Mouse (Mus musculus) forebrain, embryonic 12.5 days (tissue): ENCODE measurements at regions not wholly inside any gene's neighbourhood (a gene's known extent, or its start where the extent isn't known, plus 50 kb on each side); places are given as distances from the start of the nearest gene placed in this dataset.

Source experiments
- ATAC-seq: fragments of 200-750 bp; cut with Nextera tagmentation; 2 replicates; pipeline ENCODE4 v1.8.0; 2017; ENCODE audit warnings: moderate TSS enrichment; ENCODE audit not compliant: low FRiP score
- H3K27ac ChIP-seq: fragments of 300-500 bp; sonication (generic); 2 replicates; pipeline ENCODE4 v1.5.1; 2016; ENCODE audit warnings: mild to moderate bottlenecking
- H3K27me3 ChIP-seq: fragments of 300-500 bp; sonication (generic); 2 replicates; pipeline ENCODE4 v1.6.1; 2016; ENCODE audit warnings: mild to moderate bottlenecking
- H3K36me3 ChIP-seq: fragments of 300-500 bp; sonication (generic); replicated peaks from 2 replicates; pipeline ENCODE4 v1.6.1; 2016; ENCODE audit warnings: mild to moderate bottlenecking
- H3K4me1 ChIP-seq: fragments of 300-500 bp; sonication (generic); 2 replicates; pipeline ENCODE4 v1.6.1; 2016
- H3K4me2 ChIP-seq: fragments of 300-500 bp; sonication (generic); 2 replicates; pipeline ENCODE4 v1.6.1; 2016; ENCODE audit warnings: mild to moderate bottlenecking, moderate library complexity
- H3K4me3 ChIP-seq: fragments of 300-500 bp; sonication (generic); replicated peaks from 2 replicates; pipeline ENCODE4 v1.5.1; 2016; ENCODE audit warnings: mild to moderate bottlenecking
- H3K9ac ChIP-seq: fragments of 300-500 bp; sonication (generic); 2 replicates; pipeline ENCODE4 v1.6.1; 2016; ENCODE audit warnings: mild to moderate bottlenecking
- H3K9me3 ChIP-seq: fragments of 300-500 bp; sonication (generic); 2 replicates; pipeline ENCODE4 v1.6.1; 2016
- WGBS: fragments of 180-500 bp; shearing (Covaris S2); methylation state at CpG from one replicate; pipeline ENCODE4 v1.1.7; 2016; 5-methylcytosine and 5-hydroxymethylcytosine counted together

DNA sequence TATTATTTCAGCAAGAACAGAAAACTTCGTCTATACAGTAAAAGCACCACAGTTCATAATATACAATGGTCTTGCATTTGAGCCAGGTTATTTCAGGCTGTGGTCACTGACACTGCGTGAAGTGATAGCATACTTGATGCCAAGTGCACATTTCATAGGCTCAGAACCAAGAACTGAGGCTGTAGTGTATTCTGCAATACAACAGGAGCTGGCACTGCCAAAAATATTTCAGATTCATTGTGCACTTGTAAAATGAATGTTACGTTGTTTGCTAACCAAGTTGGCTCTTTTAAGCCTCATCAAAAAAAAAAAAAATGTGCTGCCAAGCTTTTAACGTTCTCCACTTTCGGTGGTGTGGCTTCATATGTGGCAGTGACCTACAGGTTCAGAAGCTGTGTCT lies 261.4 kb upstream of the Gm11146 start:
- Histone ChIP-seq H3K4me3 (no peak overlapping the region), H3K9ac (no peak overlapping the region), H3K9me3 (no peaks in the 10 kb centered on the region), H3K27ac (no peak overlapping the region), H3K27me3 (no peaks in the 10 kb centered on the region), H3K36me3 (no peaks in the 10 kb centered on the region), H3K4me1 (no peaks in the 10 kb centered on the region), H3K4me2 (no peak overlapping the region)
- ATAC-seq: no peak
- WGBS: 89% methylated on average over 5 of the region's 5 CpGs

DNA sequence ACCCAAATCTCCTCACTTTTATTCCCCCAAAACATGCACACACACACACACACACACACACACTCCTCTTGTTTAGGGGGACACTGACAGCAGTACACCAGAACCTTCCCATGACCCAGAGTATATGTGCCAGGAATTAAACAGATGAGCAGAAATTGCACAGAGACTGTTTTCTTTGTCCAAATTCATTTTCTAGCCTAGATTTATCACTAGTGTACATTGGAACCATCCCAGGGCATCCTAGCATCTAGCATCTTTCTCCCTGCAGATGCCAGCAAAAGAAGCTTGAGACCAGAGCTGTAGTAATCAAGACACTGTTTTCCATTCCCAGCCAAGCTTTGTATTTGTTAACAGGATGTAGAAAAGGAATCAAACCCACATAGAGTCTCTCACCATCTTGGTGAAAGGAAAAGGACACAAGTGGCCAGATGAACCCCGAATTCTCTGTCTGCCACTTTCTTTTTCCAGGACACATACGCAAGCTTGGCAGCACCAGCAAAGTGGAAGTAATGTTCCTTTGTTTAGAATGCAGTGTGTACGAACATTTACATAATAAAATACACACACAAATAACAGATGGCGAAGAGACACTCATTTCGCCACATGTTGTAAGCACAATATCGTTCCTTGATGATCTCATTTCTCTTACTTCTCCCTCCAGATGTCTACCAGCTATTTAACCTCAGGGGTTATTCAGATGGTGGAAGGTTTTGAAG lies 250.3 kb upstream of the Gm11146 start:
- Histone ChIP-seq H3K27ac (peak overlapping the region; percentile 85), H3K4me1 (peaks cover 4% of the 10 kb centered on the region; the same call in 1 of the 2 replicates), H3K9me3 (no peaks in the 10 kb centered on the region), H3K9ac (no peak overlapping the region), H3K36me3 (no peaks in the 10 kb centered on the region), H3K27me3 (no peaks in the 10 kb centered on the region), H3K4me3 (no peak overlapping the region), H3K4me2 (0 out of 2 replicates have a peak overlapping the region, but pooled peaks have one; percentile 4)
- WGBS: 32% methylated on average over 6 of the region's 6 CpGs
- ATAC-seq: peak; percentile 74; the same call in 1 of the 2 replicates

DNA sequence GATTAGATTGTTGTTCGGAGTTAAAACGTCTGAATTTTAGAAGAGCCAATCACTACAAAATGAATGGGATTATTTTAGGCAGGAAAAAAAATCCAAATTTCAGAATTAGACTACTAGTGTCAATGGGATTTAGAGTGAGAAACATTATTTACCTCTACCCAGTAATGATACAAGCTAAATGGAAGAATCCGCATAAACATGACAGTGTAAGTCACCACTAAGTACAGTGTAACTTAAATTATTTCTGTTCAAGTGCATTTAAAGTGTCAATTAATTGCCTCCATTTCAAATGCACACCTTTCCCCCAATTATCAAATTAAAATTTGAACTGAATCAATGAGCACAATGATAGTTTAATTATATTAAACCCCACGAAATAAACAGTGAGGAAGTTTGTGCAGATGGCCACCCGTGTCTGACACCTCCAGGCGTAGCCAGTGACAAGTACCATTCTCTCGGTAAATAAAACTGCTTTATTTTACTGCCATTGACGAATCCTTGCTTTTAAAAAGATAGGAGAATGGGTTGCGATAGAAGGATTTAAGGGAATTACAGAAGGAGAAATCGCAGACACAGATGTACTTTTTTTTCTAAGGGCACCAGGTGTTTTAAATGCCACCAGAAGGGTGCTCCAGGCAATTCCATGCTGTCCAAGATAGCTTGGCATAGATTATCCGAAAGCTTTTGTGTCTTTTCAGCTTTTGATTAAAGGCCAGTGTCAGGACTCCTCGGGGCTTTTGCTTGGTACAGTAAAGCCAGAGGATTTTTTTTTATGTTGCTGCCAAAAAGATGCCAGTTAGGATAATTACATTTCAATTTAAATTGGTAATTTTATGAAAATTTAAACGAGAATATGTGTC lies 249.5 kb upstream of the Gm11146 start:
- Histone ChIP-seq H3K4me3 (no peak overlapping the region), H3K4me2 (no peak overlapping the region), H3K9ac (no peak overlapping the region), H3K4me1 (peaks cover 4% of the 10 kb centered on the region; the same call in 1 of the 2 replicates), H3K36me3 (no peaks in the 10 kb centered on the region), H3K9me3 (no peaks in the 10 kb centered on the region), H3K27ac (peak overlapping the region; percentile 85), H3K27me3 (no peaks in the 10 kb centered on the region)
- peak; percentile 85; the same call in 1 of the 2 replicates for ATAC-seq
- WGBS: 45% methylated on average over 13 of the region's 13 CpGs

DNA sequence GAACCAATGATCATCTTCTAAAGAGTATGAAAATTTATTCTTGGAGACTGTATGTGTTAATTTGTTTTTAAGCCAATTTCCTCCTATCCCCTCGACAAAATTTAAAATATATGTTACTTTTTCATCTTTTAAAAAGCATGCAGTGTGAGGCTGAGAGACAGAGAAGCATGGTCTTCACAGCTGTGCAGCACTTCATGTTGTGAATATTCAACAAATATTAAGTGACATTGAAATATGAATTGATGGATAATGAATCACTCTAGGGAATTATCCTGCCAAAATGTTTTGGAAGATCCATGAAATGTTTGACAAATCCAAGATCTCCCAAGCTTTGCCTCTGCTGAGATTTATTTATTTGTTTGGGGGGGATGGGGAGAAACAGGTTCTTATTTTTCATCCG lies 233.9 kb upstream of the Gm11146 start:
- no peaks in the 10 kb centered on the region for H3K4me1 ChIP-seq
- H3K27me3 ChIP-seq: no peaks in the 10 kb centered on the region

DNA sequence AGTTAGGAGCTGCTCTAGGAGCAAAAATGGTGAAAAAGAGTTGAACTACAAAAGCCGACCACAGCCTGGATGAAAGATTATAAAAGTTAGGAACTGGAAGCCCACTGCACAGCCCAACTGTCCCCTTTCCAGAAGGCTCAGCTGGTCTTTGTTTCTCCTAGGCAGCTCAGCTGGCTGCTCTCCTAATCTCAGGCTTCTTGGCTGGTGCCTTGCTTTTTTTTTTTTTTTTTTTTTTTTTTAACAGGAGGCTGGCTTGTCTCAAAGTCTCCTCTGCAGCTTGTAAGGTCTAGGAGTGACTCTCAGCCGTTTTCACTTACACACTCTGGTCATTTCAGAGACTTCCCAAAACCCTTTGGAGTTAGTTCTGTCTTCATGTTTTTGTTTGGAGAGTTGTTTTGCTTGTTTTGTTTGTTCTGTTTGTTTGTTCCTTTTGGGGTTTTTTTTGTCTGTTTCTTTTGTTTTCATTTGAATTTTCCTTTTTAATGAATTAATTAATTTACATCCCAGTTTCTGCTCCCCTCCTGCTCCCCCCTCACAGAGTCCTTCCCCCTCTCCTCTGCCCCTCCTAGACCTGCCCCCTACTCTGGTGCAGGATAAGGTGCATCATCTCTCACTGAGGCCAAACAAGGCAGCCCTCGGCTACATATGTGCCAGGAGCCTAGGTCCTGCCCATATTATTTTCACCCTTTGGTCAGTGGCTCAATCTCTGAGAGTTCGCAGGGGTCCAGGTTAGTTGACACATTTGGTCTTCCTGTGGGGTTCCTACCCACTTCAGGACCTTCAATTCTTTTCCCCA lies 225.6 kb upstream of the Gm11146 start:
- ATAC-seq: no peak
- WGBS: 69% methylated on average over 4 of the region's 4 CpGs
- Histone ChIP-seq H3K27ac (no peak overlapping the region), H3K27me3 (no peaks in the 10 kb centered on the region), H3K4me3 (no peak overlapping the region), H3K4me1 (no peaks in the 10 kb centered on the region), H3K36me3 (no peaks in the 10 kb centered on the region), H3K4me2 (no peak overlapping the region), H3K9ac (no peak overlapping the region), H3K9me3 (no peaks in the 10 kb centered on the region)

More for the DNA sequence above, 233.9 kb upstream of the Gm11146 start:
- Histone ChIP-seq H3K4me2 (no peak overlapping the region), H3K4me3 (no peak overlapping the region), H3K9ac (no peak overlapping the region), H3K27ac (no peak overlapping the region), H3K9me3 (no peaks in the 10 kb centered on the region), H3K36me3 (no peaks in the 10 kb centered on the region)
- 90% methylated on average over 2 of the region's 2 CpGs for WGBS
- no peak for ATAC-seq

DNA sequence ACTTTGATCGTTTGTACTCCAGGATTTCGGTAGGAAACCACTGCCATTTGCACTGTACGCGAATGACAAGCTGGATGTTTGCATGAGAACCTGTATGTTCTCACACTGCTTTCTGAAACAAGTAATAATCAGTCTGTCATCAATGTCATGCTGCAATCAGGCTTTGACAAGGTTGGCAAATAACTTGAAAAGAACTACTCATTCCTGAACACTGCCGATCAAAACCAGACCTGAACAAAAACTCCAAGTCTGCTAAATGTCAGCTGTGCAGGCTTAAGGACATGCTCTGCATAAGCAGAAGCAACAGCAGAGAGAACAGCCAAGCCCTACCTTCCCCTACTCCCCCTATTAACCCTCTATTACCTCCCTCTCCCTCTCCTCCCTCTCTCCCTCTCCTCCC lies 197.8 kb upstream of the Gm11146 start:
- no peak for ATAC-seq
- Histone ChIP-seq H3K4me3 (no peak overlapping the region), H3K27me3 (no peaks in the 10 kb centered on the region), H3K4me1 (no peaks in the 10 kb centered on the region), H3K36me3 (no peaks in the 10 kb centered on the region), H3K4me2 (no peak overlapping the region), H3K9ac (no peak overlapping the region), H3K27ac (no peak overlapping the region), H3K9me3 (no peaks in the 10 kb centered on the region)
- WGBS: 70% methylated on average over 5 of the region's 5 CpGs

DNA sequence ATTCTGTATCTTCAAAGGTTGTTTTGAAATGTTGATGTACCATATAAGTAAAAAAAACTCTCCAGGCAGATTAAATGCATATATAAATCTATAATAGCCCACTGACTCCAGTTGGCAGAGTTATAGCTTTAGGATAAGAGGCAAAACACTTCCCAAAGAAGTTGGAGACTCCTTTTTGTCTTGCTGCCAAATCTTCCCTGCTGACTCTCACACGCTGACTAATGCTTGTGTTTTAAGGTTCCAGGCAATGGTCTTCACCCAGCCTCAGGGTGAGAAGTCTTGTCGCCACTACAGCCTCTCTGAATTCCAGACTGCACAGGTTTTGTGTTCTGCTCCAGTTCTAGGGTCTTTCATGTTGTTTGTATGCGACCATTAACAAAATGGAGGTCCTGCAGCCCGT lies 195.0 kb upstream of the Gm11146 start:
- Histone ChIP-seq H3K36me3 (no peaks in the 10 kb centered on the region), H3K4me2 (no peak overlapping the region), H3K9ac (no peak overlapping the region), H3K9me3 (no peaks in the 10 kb centered on the region), H3K27ac (no peak overlapping the region), H3K27me3 (no peaks in the 10 kb centered on the region), H3K4me1 (no peaks in the 10 kb centered on the region), H3K4me3 (no peak overlapping the region)
- WGBS: 80% methylated on average over 4 of the region's 4 CpGs
- no peak for ATAC-seq

DNA sequence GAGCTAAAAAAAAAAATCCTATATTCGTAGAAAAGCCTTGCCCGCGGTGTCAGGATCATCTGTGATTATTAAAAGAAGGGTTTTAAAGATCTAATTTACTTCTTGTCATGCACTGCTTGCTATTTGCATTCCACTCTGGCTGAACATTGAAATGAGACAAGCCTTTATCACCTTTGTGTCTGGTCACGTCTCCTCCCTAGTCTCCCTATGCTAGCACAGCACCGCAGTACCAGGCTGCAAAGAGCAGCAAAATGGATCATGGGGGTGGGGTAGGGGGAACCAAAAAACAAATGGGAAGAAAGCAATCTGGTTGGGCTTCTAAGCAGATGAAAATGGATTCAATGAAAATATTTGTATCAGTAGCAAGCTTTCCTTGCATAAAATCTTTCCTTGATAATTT lies 187.8 kb upstream of the Gm11146 start:
- Histone ChIP-seq H3K9me3 (no peaks in the 10 kb centered on the region), H3K4me2 (no peak overlapping the region), H3K4me3 (no peak overlapping the region), H3K36me3 (no peaks in the 10 kb centered on the region), H3K27ac (no peak overlapping the region), H3K9ac (no peak overlapping the region), H3K4me1 (peaks cover 15% of the 10 kb centered on the region), H3K27me3 (no peaks in the 10 kb centered on the region)
- ATAC-seq: no peak
- WGBS: 75% methylated on average over 5 of the region's 5 CpGs

DNA sequence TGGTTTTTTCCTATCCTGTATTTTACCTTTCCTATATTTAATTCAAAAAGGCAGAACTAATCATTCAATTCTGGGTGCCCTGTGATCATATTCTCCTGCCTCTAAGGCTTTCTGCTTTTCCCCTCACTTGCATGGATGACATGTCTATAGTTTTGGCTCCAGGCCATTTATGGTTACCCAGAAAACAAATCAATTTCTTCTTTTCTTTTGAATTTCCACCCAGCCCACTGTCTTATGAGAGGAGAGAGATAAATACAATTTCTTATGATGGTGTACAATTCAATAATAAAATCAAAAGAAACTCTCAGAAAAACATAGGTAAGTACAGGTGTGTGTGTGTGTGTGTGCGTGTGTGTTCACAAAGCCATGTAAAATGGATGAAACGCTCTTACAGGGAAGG lies 187.3 kb upstream of the Gm11146 start:
- Histone ChIP-seq H3K4me3 (no peak overlapping the region), H3K4me2 (no peak overlapping the region), H3K4me1 (peaks cover 15% of the 10 kb centered on the region), H3K36me3 (no peaks in the 10 kb centered on the region), H3K27ac (no peak overlapping the region), H3K9me3 (no peaks in the 10 kb centered on the region), H3K9ac (no peak overlapping the region), H3K27me3 (no peaks in the 10 kb centered on the region)
- no peak for ATAC-seq
- WGBS: 92% methylated on average over 2 of the region's 2 CpGs

DNA sequence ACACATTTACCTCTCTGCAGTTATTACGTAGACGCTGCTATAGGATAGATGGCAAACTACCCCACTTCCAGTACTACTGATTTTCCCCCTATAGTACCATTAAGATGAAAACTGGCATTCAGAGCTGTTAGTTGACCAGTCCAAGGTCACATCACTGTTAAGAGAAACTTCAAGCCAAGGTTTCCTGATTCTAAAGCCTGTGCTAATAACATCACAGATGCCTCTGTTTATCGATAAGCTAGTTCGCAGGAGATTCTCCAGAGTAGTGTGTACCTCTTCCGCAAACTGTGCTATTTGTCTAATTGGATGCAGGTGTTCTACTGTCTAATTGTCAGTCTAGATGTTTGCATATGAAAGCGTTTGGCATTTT lies 186.9 kb upstream of the Gm11146 start:
- ATAC-seq: 0 out of 2 replicates have a peak, but pooled peaks have one; percentile 42
- Histone ChIP-seq H3K9ac (no peak overlapping the region), H3K4me3 (no peak overlapping the region), H3K4me1 (peaks cover 15% of the 10 kb centered on the region), H3K4me2 (no peak overlapping the region), H3K27me3 (no peaks in the 10 kb centered on the region), H3K9me3 (no peaks in the 10 kb centered on the region), H3K27ac (peak overlapping the region; percentile 86), H3K36me3 (no peaks in the 10 kb centered on the region)
- 80% methylated on average over 6 of the region's 6 CpGs for WGBS

DNA sequence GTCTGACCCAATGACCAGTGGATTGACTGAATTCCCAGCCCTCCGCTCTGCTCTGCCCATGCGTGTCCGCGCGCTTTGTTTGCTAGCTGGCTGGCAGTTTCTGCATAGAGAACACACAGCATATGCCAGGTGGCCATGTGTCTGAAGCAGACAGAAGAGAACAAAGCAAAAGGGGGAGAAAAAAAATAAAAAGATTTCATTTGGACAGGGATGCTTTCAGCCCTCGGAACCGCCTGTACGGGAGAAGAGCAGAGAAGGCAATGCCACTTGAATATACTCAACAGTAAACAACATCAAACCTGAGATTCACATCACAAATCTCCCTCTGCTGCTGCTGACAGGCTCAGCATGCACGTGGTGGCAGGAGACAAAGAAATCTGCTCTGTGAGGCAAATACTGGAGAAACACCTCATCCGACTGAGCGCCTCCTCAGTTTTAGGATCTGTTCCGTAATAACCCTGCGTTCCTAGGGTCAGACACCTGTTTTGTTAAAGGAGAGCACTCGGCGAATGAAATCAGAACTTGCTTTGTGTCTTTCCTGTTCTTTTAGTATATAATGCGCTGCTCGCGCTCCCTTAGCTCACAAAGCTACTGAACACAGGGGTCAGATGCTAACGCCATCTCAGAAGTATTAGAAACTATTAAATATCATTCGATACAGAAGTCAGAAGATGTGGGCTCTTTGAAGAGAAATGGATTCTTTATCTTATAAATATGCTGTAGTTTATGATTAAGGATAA lies 186.3 kb upstream of the Gm11146 start:
- Histone ChIP-seq H3K36me3 (no peaks in the 10 kb centered on the region), H3K9me3 (no peaks in the 10 kb centered on the region), H3K4me3 (no peak overlapping the region), H3K27me3 (no peaks in the 10 kb centered on the region), H3K9ac (peak overlapping the region; percentile 27; the same call in 1 of the 2 replicates), H3K27ac (peak overlapping the region; percentile 86), H3K4me1 (peaks cover 15% of the 10 kb centered on the region), H3K4me2 (peak overlapping the region; percentile 21)
- peak; percentile 93 for ATAC-seq
- 47% methylated on average over 20 of the region's 20 CpGs for WGBS
